Mouse (Mus musculus): Measurements from ENCODE around the gene Chrm3. TPM values are rescaled to one million over a fixed set of nuclear protein-coding genes. Genes with fewer than 3 reads are reported as not detected.

Gene Chrm3
- total RNA-seq, 1 experiment from 2014 or later: 6.7 TPM

GRCm38 (mm10) chr13:9891088-9891487 lies 469.6 kb downstream of the Chrm3 start:
- DNase-seq: no peak

DNA sequence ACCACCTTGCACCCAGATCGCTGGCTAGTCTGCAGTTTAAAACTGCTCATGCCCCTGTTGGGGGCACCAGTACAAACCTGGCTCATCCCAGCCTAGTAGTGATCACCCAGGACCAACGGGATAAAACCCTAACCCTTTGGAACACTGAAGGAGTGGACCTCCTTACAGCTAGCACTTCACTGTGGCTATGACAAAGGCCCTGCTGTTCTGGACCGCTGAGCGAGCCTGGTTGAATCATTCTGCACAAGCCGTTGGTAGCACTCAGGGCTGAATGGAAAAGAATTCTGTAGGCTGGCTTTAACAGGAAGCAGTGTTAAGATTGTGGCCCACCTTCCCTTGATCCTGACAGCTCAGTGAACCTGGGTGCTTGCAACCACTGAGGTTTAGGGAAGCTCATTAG lies 470.2 kb downstream of the Chrm3 start:
- no peak for DNase-seq

DNA sequence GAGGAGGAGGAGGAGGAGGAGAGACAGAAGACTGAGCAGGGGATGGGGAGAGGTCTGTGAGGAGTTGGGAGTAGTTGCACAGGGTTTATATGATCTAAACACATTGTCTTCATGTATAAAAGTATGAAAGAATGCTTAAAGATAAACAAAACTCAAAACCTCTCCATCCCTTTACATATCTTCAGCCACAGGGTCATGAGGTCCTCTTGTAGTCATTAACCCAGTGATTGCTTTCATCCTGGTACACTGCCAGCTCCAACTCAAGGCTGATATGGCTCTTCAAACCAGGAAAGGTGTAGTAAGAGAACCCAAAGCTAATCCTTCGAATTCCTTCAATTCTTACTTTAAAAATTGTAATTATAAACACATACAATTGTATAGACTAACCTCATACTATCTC lies 470.7 kb downstream of the Chrm3 start:
- no peak for DNase-seq

DNA sequence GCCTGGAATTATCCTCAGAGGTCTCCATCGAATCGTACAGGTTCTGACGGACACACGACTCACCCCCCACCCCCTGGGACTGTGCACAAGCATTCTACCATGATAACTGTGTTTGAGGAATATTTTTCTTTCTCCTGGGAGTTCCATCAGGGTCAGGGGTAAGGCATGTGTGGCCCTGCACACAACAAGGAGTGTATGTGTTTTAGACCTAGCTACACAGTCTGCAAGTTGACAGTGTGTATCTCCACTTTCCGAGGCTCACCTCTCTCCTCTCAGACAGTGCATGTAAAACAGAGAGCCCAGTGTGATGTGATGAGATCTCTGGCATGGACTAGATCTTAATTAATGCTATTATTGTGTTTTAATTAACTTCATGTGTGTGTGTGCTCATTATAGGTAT lies 472.4 kb downstream of the Chrm3 start:
- DNase-seq: no peak

DNA sequence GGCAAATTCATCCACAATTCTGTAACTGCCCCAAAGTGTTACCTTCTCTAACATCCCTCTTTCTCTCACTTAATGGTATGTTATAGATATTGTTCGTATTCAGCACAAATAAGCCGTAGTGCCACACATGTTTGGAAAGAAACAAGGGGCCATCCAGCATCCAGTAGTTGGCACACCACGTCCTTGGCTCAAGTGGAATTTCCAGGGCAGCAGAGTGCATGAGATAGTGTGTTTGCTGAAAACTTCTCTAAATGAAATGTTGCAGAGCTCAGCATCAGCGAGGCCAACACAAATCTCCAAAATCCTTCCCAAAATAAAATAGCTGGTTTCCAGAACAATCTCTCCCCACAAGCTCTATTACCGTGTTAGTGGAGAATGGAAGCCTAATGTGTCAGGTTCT lies 473.4 kb downstream of the Chrm3 start:
- DNase-seq: no peak

DNA sequence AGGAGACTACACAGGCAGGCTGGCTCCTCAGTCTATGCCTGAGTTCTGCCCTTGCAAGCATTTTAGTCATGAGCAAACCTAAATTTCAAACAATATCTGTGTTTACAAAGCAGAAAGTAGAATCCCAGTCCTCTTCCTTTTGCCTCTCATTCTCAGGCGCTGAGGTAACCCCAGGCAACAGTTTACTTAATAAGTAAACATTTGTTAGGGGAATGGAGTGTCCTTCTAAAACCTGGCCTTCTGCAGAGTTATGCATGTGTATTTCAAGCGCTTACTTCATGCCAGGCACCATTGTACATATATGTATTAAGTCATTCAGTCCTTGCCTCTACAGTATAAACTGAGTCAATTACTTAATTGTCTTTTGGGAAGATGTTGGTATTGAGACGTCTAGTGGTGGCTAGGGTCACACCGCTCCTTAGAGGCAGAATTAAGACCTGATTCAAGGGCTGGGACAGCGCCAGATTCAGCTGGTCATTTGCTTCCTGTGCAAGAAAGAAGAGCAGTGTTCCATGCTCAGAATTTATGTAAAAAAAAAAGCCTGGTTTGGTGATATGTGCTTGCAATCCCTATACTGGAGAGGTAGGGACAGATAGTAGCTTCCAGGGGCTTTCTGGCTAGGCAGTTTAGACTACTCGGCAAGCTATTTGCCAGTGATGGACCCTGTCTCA lies 474.0 kb downstream of the Chrm3 start:
- DNase-seq: peak; percentile 4

DNA sequence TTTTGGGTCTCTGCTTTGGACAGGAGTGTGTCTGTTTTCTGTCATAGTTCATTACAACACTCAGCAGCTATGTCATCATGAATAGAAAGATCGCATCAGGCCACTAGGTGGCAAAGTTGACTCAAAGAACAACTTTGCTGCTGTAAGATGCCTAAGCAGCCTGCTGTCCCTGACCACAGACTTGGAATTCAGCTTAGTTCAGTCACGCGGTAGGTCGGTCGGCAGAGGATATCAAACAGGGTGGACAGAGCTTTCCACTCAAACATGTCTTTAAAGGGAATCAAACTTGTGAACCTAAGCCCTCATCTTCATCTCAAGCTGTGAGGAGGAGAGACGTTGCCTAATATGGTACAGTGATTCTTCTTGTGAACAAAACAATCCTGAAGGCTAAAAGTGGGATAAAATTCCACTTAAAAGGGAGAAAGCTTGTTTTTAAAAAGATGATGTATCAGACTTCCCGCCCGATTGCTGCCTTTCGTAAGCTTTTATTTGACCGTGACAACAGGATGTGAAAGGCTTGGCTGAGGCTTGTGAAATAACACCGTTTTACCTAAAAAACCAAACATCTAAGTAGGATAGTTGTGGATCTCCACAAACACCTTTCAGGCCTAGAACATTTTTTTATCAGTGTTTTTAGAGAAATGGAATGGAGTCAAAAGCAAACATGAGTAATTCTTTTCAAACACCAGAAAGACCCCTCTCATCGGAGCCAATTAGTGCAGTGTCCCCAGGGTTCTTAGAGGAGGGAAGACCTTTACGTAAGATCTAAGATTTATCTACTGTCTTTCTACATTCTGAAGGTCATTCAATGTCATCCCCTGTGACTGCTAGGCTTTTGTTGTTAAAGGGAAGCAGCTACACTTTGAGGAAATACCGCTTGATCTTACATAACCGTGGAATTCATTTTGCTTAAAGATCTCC lies 478.0 kb downstream of the Chrm3 start:
- DNase-seq: peak; percentile 56

DNA sequence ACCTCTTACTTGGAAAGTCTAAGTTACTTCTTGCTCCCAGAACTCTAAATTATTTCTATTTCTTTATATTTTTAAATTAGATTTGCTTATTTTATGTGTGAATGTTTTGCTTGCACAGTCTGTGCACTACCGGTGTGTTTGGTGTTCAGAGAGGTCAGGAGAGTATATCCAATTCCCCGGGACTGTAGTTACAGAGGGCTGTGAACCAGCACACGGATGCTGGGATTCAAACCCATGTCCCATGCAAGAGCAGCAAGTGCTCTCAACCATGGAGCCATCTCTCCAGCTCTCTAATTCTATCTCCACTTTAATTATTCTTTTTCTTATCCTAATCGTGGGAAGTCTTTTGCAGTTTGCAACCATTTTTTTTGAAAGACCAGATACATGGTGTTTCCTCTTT lies 478.7 kb downstream of the Chrm3 start:
- DNase-seq: no peak

GRCm38 (mm10) chr13:9880401-9880800 lies 480.2 kb downstream of the Chrm3 start:
- no peak for DNase-seq

- DNase-seq: no peak
Measured at GRCm38 (mm10) chr13:9878596-9879010, 482.0 kb downstream of the Chrm3 start.

GRCm38 (mm10) chr13:9873377-9873776 lies 487.3 kb downstream of the Chrm3 start:
- no peak for DNase-seq

- no peak for DNase-seq
Measured at GRCm38 (mm10) chr13:9866161-9866560, 494.5 kb downstream of the Chrm3 start.

- no peak for DNase-seq
Measured at GRCm38 (mm10) chr13:9847515-9847914, 513.1 kb downstream of the Chrm3 start.

GRCm38 (mm10) chr13:9846543-9847434 lies 513.9 kb downstream of the Chrm3 start:
- peak; percentile 62 for DNase-seq

GRCm38 (mm10) chr13:9834146-9834679 lies 526.4 kb downstream of the Chrm3 start:
- DNase-seq: peak; percentile 75

DNA sequence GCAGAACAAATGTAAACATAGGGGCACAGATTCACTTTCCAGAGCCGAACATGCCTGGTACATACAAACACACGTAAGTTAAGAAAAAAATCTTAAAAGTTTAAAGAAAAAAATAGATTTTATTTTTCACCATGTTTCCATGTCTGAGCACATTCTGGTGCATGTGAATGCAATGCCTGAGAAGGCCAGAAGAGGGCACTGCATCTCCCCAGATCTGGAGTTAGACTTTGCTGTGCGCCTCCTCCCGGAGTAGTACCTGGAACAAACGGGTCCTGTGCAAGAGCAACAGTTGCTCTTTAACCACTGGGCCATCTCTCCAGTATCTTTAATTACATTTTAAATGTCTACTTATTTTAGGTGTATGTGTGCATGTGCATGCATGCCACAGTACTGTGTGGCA lies 534.4 kb downstream of the Chrm3 start:
- DNase-seq: peak; percentile 29

Small RNAs within 50 kb of the gene (microRNA-seq; reads per million reads assigned to microRNA genes)
- 0 to 0.69 reads per million in 2 experiments for gene Gm24187

All from adrenal gland, postnatal 25 days (tissue).